Mouse (Mus musculus) lung, embryonic 16.5 days (tissue): ENCODE measurements around the gene Trim30b. TPM values are rescaled to one million over a fixed set of nuclear protein-coding genes. Genes with fewer than 3 reads are reported as not detected.
"Not testable (repeated sequence)": the region's sequence is repeated elsewhere in the genome, so short reads cannot be mapped to it uniquely, and the experiment has no call there.

Experiments used
- ATAC-seq: fragments of 200-750 bp; cut with Nextera tagmentation; 2 replicates; pipeline ENCODE4 v1.8.0; 2017; ENCODE audit warnings: low read depth, mild to moderate bottlenecking, moderate library complexity
- H3K27ac ChIP-seq: fragments of 300-500 bp; sonication (generic); 2 replicates; pipeline ENCODE4 v1.5.1; 2014; ENCODE audit warnings: mild to moderate bottlenecking, control low read depth, low read length
- H3K27me3 ChIP-seq: fragments of 300-500 bp; sonication (generic); 2 replicates; pipeline ENCODE4 v1.6.1; 2014; ENCODE audit warnings: low read depth, low read length, mixed read lengths; ENCODE audit not compliant: control insufficient read depth, insufficient read depth
- H3K36me3 ChIP-seq: fragments of 300-500 bp; sonication (generic); 2 replicates; pipeline ENCODE4 v1.6.1; 2014; ENCODE audit warnings: low read length; ENCODE audit not compliant: control insufficient read depth, insufficient read depth
- H3K4me1 ChIP-seq: fragments of 300-500 bp; sonication (generic); replicated peaks from 2 replicates; pipeline ENCODE4 v1.6.1; 2014; ENCODE audit warnings: low read length, mixed read lengths; ENCODE audit not compliant: control insufficient read depth, insufficient read depth
- H3K4me2 ChIP-seq: fragments of 300-500 bp; sonication (generic); 2 replicates; pipeline ENCODE4 v1.6.1; 2014; ENCODE audit warnings: low read depth, low read length, control low read depth
- H3K4me3 ChIP-seq: fragments of 300-500 bp; sonication (generic); 2 replicates; pipeline ENCODE4 v1.5.1; 2014; ENCODE audit warnings: mild to moderate bottlenecking, low read length, control low read depth
- H3K9ac ChIP-seq: fragments of 300-500 bp; sonication (generic); 2 replicates; pipeline ENCODE4 v1.6.1; 2014; ENCODE audit warnings: low read length, control low read depth
- H3K9me3 ChIP-seq: fragments of 300-500 bp; sonication (generic); 2 replicates; pipeline ENCODE4 v1.6.1; 2016; ENCODE audit warnings: low read length; ENCODE audit not compliant: control insufficient read depth
- WGBS: fragments of 180-500 bp; shearing (Covaris S2); extraction: QIAGEN DNeasy Blood & Tissue Kit; methylation state at CpG from one replicate; pipeline ENCODE4 v1.1.7; 2014; 5-methylcytosine and 5-hydroxymethylcytosine counted together
- polyA plus RNA-seq: library from polyadenylated mRNA; unstranded; fragments of >200 nt; fragmentation: Nextera tagmentation; extraction: Ambion mirVana; gene quantifications from 2 replicates; pipeline ENCODE4 v1.2.1, GENCODE M21; 2015

Gene Trim30b
- 0.09 and 0.10 TPM in 2 replicates for polyA plus RNA-seq

- Histone ChIP-seq H3K4me3 (no peak within 1 kb of the TSS), H3K9ac (no peak within 1 kb of the TSS), H3K27ac (no peak within 1 kb of the TSS), H3K27me3 (no peaks in the 10 kb centered on the region), H3K4me1 (no peaks in the 10 kb centered on the region), H3K4me2 (no peak within 1 kb of the TSS), H3K36me3 (no peaks in the 10 kb centered on the region), H3K9me3 (no peaks in the 10 kb centered on the region)
- WGBS = 59% methylated on average over 1 of the region's 1 CpGs
- ATAC-seq = no peak
Measured at GRCm38 (mm10) chr7:104369736-104370414, at the start of gene Trim30b. TSS of gene Trim30b (minus strand) at chr7:104369884.

GRCm38 (mm10) chr7:104404460-104404950 lies 34.8 kb upstream of the Trim30b start:
- Histone ChIP-seq H3K4me3 (no peak overlapping the region), H3K36me3 (no peaks in the 10 kb centered on the region), H3K9me3 (no peaks in the 10 kb centered on the region), H3K27ac (no peak overlapping the region), H3K27me3 (no peaks in the 10 kb centered on the region), H3K9ac (no peak overlapping the region), H3K4me2 (no peak overlapping the region), H3K4me1 (no peaks in the 10 kb centered on the region)
- no peak for ATAC-seq
- 92% methylated on average over 3 of the region's 3 CpGs for WGBS

GRCm38 (mm10) chr7:104401140-104401539 lies 31.5 kb upstream of the Trim30b start:
- H3K4me2 ChIP-seq = no peak overlapping the region
- H3K27ac ChIP-seq = no peak overlapping the region
- H3K4me3 ChIP-seq = no peak overlapping the region
- H3K4me1 ChIP-seq = no peaks in the 10 kb centered on the region
- ATAC-seq = no peak
- H3K27me3 ChIP-seq = no peaks in the 10 kb centered on the region
- no peaks in the 10 kb centered on the region for H3K9me3 ChIP-seq
- H3K36me3 ChIP-seq = no peaks in the 10 kb centered on the region
- no peak overlapping the region for H3K9ac ChIP-seq

- 88% methylated on average over 1 of the region's 1 CpGs for WGBS
- Histone ChIP-seq H3K9me3 (no peaks in the 10 kb centered on the region), H3K27ac (no peak within 1 kb of the TSS), H3K36me3 (no peaks in the 10 kb centered on the region), H3K9ac (no peak within 1 kb of the TSS), H3K4me1 (no peaks in the 10 kb centered on the region), H3K4me2 (no peak within 1 kb of the TSS), H3K27me3 (no peaks in the 10 kb centered on the region), H3K4me3 (no peak within 1 kb of the TSS)
- no peak for ATAC-seq
Measured at GRCm38 (mm10) chr7:104400698-104401097, 31.0 kb upstream of the Trim30b start, which contains the start of gene Trim30c. TSS of gene Trim30c (minus strand) at chr7:104400837.

- H3K4me1 ChIP-seq = no peaks in the 10 kb centered on the region
- no peaks in the 10 kb centered on the region for H3K36me3 ChIP-seq
- H3K27ac ChIP-seq = no peak overlapping the region
- no peak overlapping the region for H3K9ac ChIP-seq
- H3K27me3 ChIP-seq = no peaks in the 10 kb centered on the region
- no peak overlapping the region for H3K4me2 ChIP-seq
- no peak overlapping the region for H3K4me3 ChIP-seq
- 80% methylated on average over 1 of the region's 1 CpGs for WGBS
- ATAC-seq = no peak
- no peaks in the 10 kb centered on the region for H3K9me3 ChIP-seq
Measured at GRCm38 (mm10) chr7:104398492-104398891, 28.8 kb upstream of the Trim30b start.

GRCm38 (mm10) chr7:104366339-104366738 lies 3.3 kb downstream of the Trim30b start:
- H3K9ac ChIP-seq = no peak overlapping the region
- H3K36me3 ChIP-seq = no peaks in the 10 kb centered on the region
- H3K27me3 ChIP-seq = no peaks in the 10 kb centered on the region
- no peaks in the 10 kb centered on the region for H3K9me3 ChIP-seq
- no peak overlapping the region for H3K4me3 ChIP-seq
- H3K4me1 ChIP-seq = no peaks in the 10 kb centered on the region
- no peak overlapping the region for H3K27ac ChIP-seq
- H3K4me2 ChIP-seq = no peak overlapping the region
- ATAC-seq = no peak

- Histone ChIP-seq H3K9me3 (no peaks in the 10 kb centered on the region), H3K9ac (no peak overlapping the region), H3K36me3 (no peaks in the 10 kb centered on the region), H3K4me1 (0 out of 2 replicates have a peak, but pooled peaks cover 2% of the 10 kb centered on the region), H3K4me3 (peak overlapping the region; percentile 52; the same call in 1 of the 2 replicates), H3K4me2 (peak overlapping the region; percentile 67), H3K27me3 (no peaks in the 10 kb centered on the region), H3K27ac (no peak overlapping the region)
- 63% methylated on average over 2 of the region's 2 CpGs for WGBS
- peak; percentile 26 for ATAC-seq
Measured at GRCm38 (mm10) chr7:104353600-104353967, 16.1 kb downstream of the Trim30b start.

- WGBS = 3% methylated on average over 14 of the region's 14 CpGs
- 0 out of 2 replicates have a peak, but pooled peaks cover 2% of the 10 kb centered on the region for H3K4me1 ChIP-seq
- peak; percentile 100 for ATAC-seq
- no peaks in the 10 kb centered on the region for H3K9me3 ChIP-seq
- H3K27ac ChIP-seq = no peak within 1 kb of the TSS
- H3K4me3 ChIP-seq = peak within 1 kb of the TSS; percentile 52
- H3K36me3 ChIP-seq = no peaks in the 10 kb centered on the region
- H3K27me3 ChIP-seq = no peaks in the 10 kb centered on the region
- H3K9ac ChIP-seq = peak within 1 kb of the TSS; percentile 52
- H3K4me2 ChIP-seq = peak within 1 kb of the TSS; percentile 67
Measured at GRCm38 (mm10) chr7:104352717-104353599, 16.7 kb downstream of the Trim30b start, which contains the start of gene Trim12c. TSS of gene Trim12c (minus strand) at chr7:104353362.

- not testable (repeated sequence) for H3K9ac ChIP-seq, H3K27me3 ChIP-seq, H3K27ac ChIP-seq, H3K36me3 ChIP-seq, H3K4me3 ChIP-seq, H3K9me3 ChIP-seq, H3K4me2 ChIP-seq, H3K4me1 ChIP-seq, ATAC-seq
- WGBS = 91% methylated on average over 4 of the region's 4 CpGs
Measured at GRCm38 (mm10) chr7:104348043-104348442, 21.6 kb downstream of the Trim30b start.
